ENCODE assay signal across 8 mouse cellular contexts in genomic region chr17:47973563-47974472, GRCm38 (mm10). TPM values are rescaled to one million over a fixed set of nuclear protein-coding genes. Genes with fewer than 3 reads are reported as not detected.
A peak's percentile ranks its signal among the peaks of the same experiment; 100 is the strongest.
DNase-seq lines count a peak whose midpoint lies in the region; ATAC-seq lines count a peak whose summit lies in the region.

No protein-coding gene starts in this region.

- H3K9ac ChIP-seq in forebrain, embryonic 14.5 days (ENCODE audit: low read length): peak overlapping the region; percentile 45

- WGBS in forebrain, embryonic 14.5 days: 2% methylated on average over 61 of the region's 61 CpGs

- H3K4me3 ChIP-seq in forebrain, embryonic 14.5 days (ENCODE audit: low read depth, low read length): peak overlapping the region; percentile 29

- H3K36me3 ChIP-seq in forebrain, embryonic 14.5 days (ENCODE audit: control insufficient read depth, insufficient read depth, low read length): no peaks in the 10 kb centered on the region

- no peaks in the 10 kb centered on the region for H3K9me3 ChIP-seq in forebrain, embryonic 14.5 days (replicated peaks; ENCODE audit: control insufficient read depth, low read length)

- peaks cover 31% of the 10 kb centered on the region for H3K4me1 ChIP-seq in forebrain, embryonic 14.5 days (ENCODE audit: control insufficient read depth, insufficient read depth, low read length)

- peak; percentile 85 for DNase-seq in adrenal gland, adult 2 months
- DNase-seq in forebrain, embryonic 14.5 days (ENCODE audit: low spot score): peak; percentile 79
- peak; percentile 69 to 77 for DNase-seq in heart, postnatal 36 days
- DNase-seq in layer of hippocampus, postnatal 10 days (ENCODE audit: low spot score in 2 of 2): peak; percentile 31 to 46
- peak; percentile 75 for DNase-seq in lung, postnatal 25 days (ENCODE audit: low spot score)
- DNase-seq in right cerebral cortex, postnatal 25 days: peak; percentile 33
- no peak for DNase-seq in adipocyte (ENCODE audit: low spot score)

- ATAC-seq in CD4-positive, CD25-positive, alpha-beta regulatory T cell, adult 4 months: peak; percentile 58
- peak; percentile 65 for ATAC-seq in forebrain, embryonic 14.5 days

- H3K27ac ChIP-seq in forebrain, embryonic 14.5 days (ENCODE audit: low read depth, low read length): peak overlapping the region; percentile 41; the same call in 1 of the 2 replicates

- H3K27me3 ChIP-seq in forebrain, embryonic 14.5 days (replicated peaks; ENCODE audit: control insufficient read depth, insufficient read depth, low read length): 0 out of 2 replicates have a peak, but pooled peaks cover 4% of the 10 kb centered on the region

- intact Hi-C loops in heart, postnatal 36 days (cut with DNase I): loop anchor here (2.0 kb wide), 1 partner anchor 49 kb away; the partner anchor contains the start of gene Foxp4

- H3K4me2 ChIP-seq in forebrain, embryonic 14.5 days (ENCODE audit: low read length): peak overlapping the region; percentile 63

RNA-seq across cellular contexts. Expression of gene Foxp4, which starts 49.4 kb away (rescaled TPM):
- polyA plus RNA-seq in CD4-positive, CD25-positive, alpha-beta regulatory T cell, adult 4 months (2017; shearing (Covaris generic)): 1 to 10 TPM; 2.1 to 4.4 TPM
- 10 to 100 TPM; 21.8 to 25.3 TPM for total RNA-seq in adrenal gland, adult 2 months (2021)
- polyA plus RNA-seq in adrenal gland, adult 2 months (2012; rRNA removed): 61.2 and 76.5 TPM in 2 replicates
- polyA plus RNA-seq in forebrain, embryonic 14.5 days (2014; fragmentation: Nextera tagmentation; extraction: Ambion mirVana): 20.3 and 29.9 TPM in 2 replicates
- total RNA-seq in heart, postnatal 36 days (2021): 10 to 100 TPM in 1 of 2 experiments, 1 to 10 TPM in 1; 9.5 to 11.3 TPM
- total RNA-seq in layer of hippocampus, postnatal 10 days (2021): 10 to 100 TPM; 51.1 to 57.6 TPM
